Mouse (Mus musculus) MEL (cell line): Measurements from ENCODE around the gene Ssb.

ENCODE experiments used
- CTCF ChIP-seq, 3 experiments: IDR thresholded peaks in 2 of 3; conservative IDR thresholded peaks in 1 of 3; 2 replicates each; pipeline ENCODE4 v1.5.1; 2011 to 2012; ENCODE audit warnings: low read length in 3 of 3, low read depth in 2 of 3, mild to moderate bottlenecking in 2 of 3, improper control_type of control experiment in 1 of 3, inconsistent platforms in 1 of 3, mixed read lengths in 1 of 3, moderate library complexity in 1 of 3; ENCODE audit not compliant: control insufficient read depth in 1 of 3, insufficient read depth in 1 of 3, poor library complexity in 1 of 3, severe bottlenecking in 1 of 3
- MAZ ChIP-seq: IDR thresholded peaks from 2 replicates; pipeline ENCODE4 v1.6.1; 2012; ENCODE audit warnings: low read depth, mild to moderate bottlenecking, inconsistent platforms, low read length, improper control_type of control experiment
- POLR2A ChIP-seq, 2 experiments: IDR thresholded peaks; 2 replicates each; pipeline ENCODE4 v1.6.1; 2011 to 2012; ENCODE audit warnings: low read length in 2 of 2, mild to moderate bottlenecking in 2 of 2, control low read depth in 1 of 2, improper control_type of control experiment in 1 of 2, low read depth in 1 of 2, moderate library complexity in 1 of 2; ENCODE audit not compliant: control insufficient read depth in 1 of 2, insufficient read depth in 1 of 2, poor library complexity in 1 of 2

DNA sequence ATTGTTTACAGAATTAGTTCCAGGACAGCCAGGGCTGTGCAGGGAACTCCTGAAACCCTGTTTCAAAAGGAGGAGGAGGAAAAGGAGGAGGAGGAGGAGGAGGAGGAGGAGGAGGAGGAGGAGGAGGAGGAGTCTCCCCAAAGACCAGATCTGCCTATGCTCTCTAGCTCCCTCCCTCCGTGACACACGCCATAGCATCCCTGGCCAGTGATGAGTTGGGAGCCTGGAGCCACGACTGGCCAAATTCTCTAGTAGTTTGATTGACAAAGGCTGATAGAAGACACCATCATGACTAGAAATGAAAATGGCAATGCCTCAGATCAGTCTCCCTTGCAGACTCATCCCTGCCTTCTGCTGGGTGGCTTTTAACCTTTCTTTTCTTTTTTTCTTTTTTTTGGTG, 23.4 kb upstream of the Ssb start:
- no peak for TF ChIP-seq CTCF (IDR thresholded peaks at IDR 0.05 in 2 of 3, conservative IDR thresholded peaks at IDR 0.05 in 1 of 3; ENCODE audit: control insufficient read depth in 1 of 3, insufficient read depth in 1 of 3, low read depth in 2 of 3, low read length in 3 of 3, poor library complexity in 1 of 3, severe bottlenecking in 1 of 3)
- no peak for TF ChIP-seq POLR2A (IDR thresholded peaks at IDR 0.05; ENCODE audit: control insufficient read depth in 1 of 2, insufficient read depth in 1 of 2, low read depth in 1 of 2, low read length in 2 of 2, poor library complexity in 1 of 2)
- TF ChIP-seq MAZ = no peak
